ENCODE assay signal across 12 mouse cellular contexts in the genomic region with DNA sequence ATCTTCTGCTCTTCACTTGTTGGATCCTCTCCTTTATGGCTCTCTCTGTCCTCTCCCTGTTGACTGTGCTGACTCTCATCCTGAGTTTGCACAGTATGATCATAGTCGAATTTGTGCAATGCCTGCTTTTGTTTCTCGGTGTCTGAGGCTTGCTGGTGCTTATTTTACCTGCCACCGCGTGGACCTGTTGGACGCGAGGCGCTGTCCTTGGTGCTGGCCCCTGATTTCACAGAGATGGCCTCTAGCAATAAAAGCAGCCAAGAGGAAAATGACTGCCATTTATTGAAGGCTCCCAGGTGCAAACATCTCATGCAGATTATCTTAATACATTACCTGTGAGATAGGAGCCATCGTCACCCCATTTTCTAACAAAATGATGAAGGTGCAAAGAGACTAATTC. TPM values are rescaled to one million over a fixed set of nuclear protein-coding genes. Genes with fewer than 3 reads are reported as not detected.
A peak's percentile ranks its signal among the peaks of the same experiment; 100 is the strongest.
DNase-seq lines count a peak whose midpoint lies in the region; ATAC-seq and TF ChIP-seq lines count a peak whose summit lies in the region.
"Had no signal": no experiment of that assay in that cellular context is flagged by ENCODE, and none has a peak within 500 bp of the region (broad histone marks: within the 10 kb centered on the region; RNA-seq: fewer than 3 reads in every experiment).

No protein-coding gene starts in this region.

- H3K4me2 ChIP-seq in kidney, embryonic 14.5 days (replicated peaks; ENCODE audit: low read depth, low read length): no peak overlapping the region
- H3K4me2 ChIP-seq in CH12.LX (ENCODE audit: insufficient read depth, low read depth, poor library complexity, severe bottlenecking): no peak overlapping the region
- H3K4me2 ChIP-seq: liver, embryonic 15.5 days had no signal

- TF ChIP-seq EP300 in CH12.LX (IDR thresholded peaks at IDR 0.05; ENCODE audit: low read length) (no peak), MEL (IDR thresholded peaks at IDR 0.05; ENCODE audit: low read depth in 1 of 2, low read length in 2 of 2) (no peak)

- TF ChIP-seq CTCF in CH12.LX (conservative IDR thresholded peaks at IDR 0.05 in 1 of 2, IDR thresholded peaks at IDR 0.05 in 1 of 2; ENCODE audit: low read depth in 2 of 2, low read length in 2 of 2) (no peak), MEL (IDR thresholded peaks at IDR 0.05 in 2 of 3, conservative IDR thresholded peaks at IDR 0.05 in 1 of 3; ENCODE audit: control insufficient read depth in 1 of 3, insufficient read depth in 1 of 3, low read depth in 2 of 3, low read length in 3 of 3, poor library complexity in 1 of 3, severe bottlenecking in 1 of 3) (no peak)

- DNase-seq in kidney, postnatal 4 days: peak; percentile 82 to 83
- DNase-seq in CH12.LX (ENCODE audit: extremely low read depth) (no peak), MEL (ENCODE audit: low read depth, low spot score) (peak; percentile 38)
- DNase-seq in hindlimb bud, embryonic 11.5 days (ENCODE audit: extremely low spot score, low read depth, low spot score): peak; percentile 18
- DNase-seq in cerebellum, adult 9-10 months: no peak
- DNase-seq: gastrocnemius, postnatal 14 days had no signal

- no peak overlapping the region for H3K4me3 ChIP-seq in kidney, embryonic 14.5 days (ENCODE audit: low read length)
- H3K4me3 ChIP-seq in CH12.LX (replicated peaks in 1 of 3; ENCODE audit: low read depth in 2 of 3, low read length in 2 of 3, poor library complexity in 1 of 3) (no peak overlapping the region), MEL (ENCODE audit: control insufficient read depth in 1 of 2, insufficient read depth in 1 of 2, low read depth in 2 of 2, low read length in 2 of 2) (no peak overlapping the region)
- H3K4me3 ChIP-seq: erythroblast, embryonic 14.5 days; liver, embryonic 15.5 days had no signal

- ATAC-seq in kidney, embryonic 14.5 days (ENCODE audit: low FRiP score, low TSS enrichment): no peak
- ATAC-seq in granulocyte monocyte progenitor cell, adult 5-6 weeks (replicated peaks; ENCODE audit: poor library complexity, severe bottlenecking): no peak

- H3K9ac ChIP-seq in kidney, embryonic 14.5 days (ENCODE audit: low read depth, low read length): no peak overlapping the region
- no peak overlapping the region for H3K9ac ChIP-seq in CH12.LX (ENCODE audit: insufficient read depth, low read depth)
- H3K9ac ChIP-seq in MEL (ENCODE audit: control insufficient read depth, low read depth, low read length, poor library complexity, severe bottlenecking): no peak overlapping the region
- H3K9ac ChIP-seq: liver, embryonic 15.5 days had no signal

- no peaks in the 10 kb centered on the region for H3K27me3 ChIP-seq in kidney, embryonic 14.5 days (ENCODE audit: control insufficient read depth, insufficient read depth, low read length)
- H3K27me3 ChIP-seq in CH12.LX (replicated peaks) (peaks cover 90% of the 10 kb centered on the region), MEL (ENCODE audit: control insufficient read depth in 1 of 2, insufficient read depth in 2 of 2, low read length in 2 of 2) (peaks cover 7 to 19% of the 10 kb centered on the region in 2 experiments; a peak in 3 of 4 replicates)
- H3K27me3 ChIP-seq: liver, embryonic 15.5 days had no signal

- in situ Hi-C loops in CH12.LX (cut with MboI; ENCODE audit: low pct_ligation_motif_present, low pct_unique_long_range_greater_than_20kb, low sequenced_read_pairs): no loop called here

- H3K9me3 ChIP-seq in kidney, embryonic 14.5 days (ENCODE audit: control insufficient read depth, low read length): no peaks in the 10 kb centered on the region
- H3K9me3 ChIP-seq in CH12.LX (replicated peaks; ENCODE audit: low read length) (no peaks in the 10 kb centered on the region), MEL (replicated peaks; ENCODE audit: insufficient read depth, low read length) (no peaks in the 10 kb centered on the region)
- H3K9me3 ChIP-seq: liver, embryonic 15.5 days had no signal

- no peaks in the 10 kb centered on the region for H3K4me1 ChIP-seq in kidney, embryonic 14.5 days (ENCODE audit: control insufficient read depth, insufficient read depth, low read length)
- H3K4me1 ChIP-seq in CH12.LX (ENCODE audit: control insufficient read depth in 1 of 2, insufficient read depth in 2 of 2) (no peaks in the 10 kb centered on the region), MEL (ENCODE audit: control insufficient read depth in 1 of 2, insufficient read depth in 2 of 2, low read length in 2 of 2) (no peaks in the 10 kb centered on the region)
- H3K4me1 ChIP-seq: liver, embryonic 15.5 days had no signal

- no peaks in the 10 kb centered on the region for H3K36me3 ChIP-seq in kidney, embryonic 14.5 days (ENCODE audit: control insufficient read depth, insufficient read depth, low read length)
- H3K36me3 ChIP-seq in CH12.LX (replicated peaks in 1 of 2; ENCODE audit: control insufficient read depth in 1 of 2, insufficient read depth in 1 of 2, low read length in 1 of 2) (no peaks in the 10 kb centered on the region), MEL (ENCODE audit: control insufficient read depth in 1 of 2, insufficient read depth in 2 of 2, low read length in 2 of 2) (no peaks in the 10 kb centered on the region)

- WGBS in kidney, embryonic 14.5 days: 21% methylated on average over 8 of the region's 8 CpGs

- TF ChIP-seq RAD21 in CH12.LX (IDR thresholded peaks at IDR 0.05; ENCODE audit: low read depth, low read length) (no peak), MEL (IDR thresholded peaks at IDR 0.05; ENCODE audit: low read depth, low read length) (no peak)

- dilution Hi-C loops in CH12.LX (cut with MboI; ENCODE audit: extremely low pct_ligation_motif_present, extremely low pct_unique_long_range_greater_than_20kb, low sequenced_read_pairs): no loop called here

- no peaks in the 10 kb centered on the region for H3K79me2 ChIP-seq in CH12.LX (replicated peaks; ENCODE audit: control insufficient read depth, extremely low read depth, insufficient read depth, poor library complexity, severe bottlenecking)
- H3K79me2 ChIP-seq in MEL (ENCODE audit: control insufficient read depth, insufficient read depth, low read length, poor library complexity): no peaks in the 10 kb centered on the region

- H3K27ac ChIP-seq in kidney, embryonic 14.5 days (ENCODE audit: low read depth, low read length): no peak overlapping the region
- no peak overlapping the region for H3K27ac ChIP-seq in CH12.LX (ENCODE audit: insufficient read depth, low read depth)
- no peak overlapping the region for H3K27ac ChIP-seq in MEL (ENCODE audit: control insufficient read depth, low read depth, low read length)
- H3K27ac ChIP-seq: liver, embryonic 15.5 days had no signal

- TF ChIP-seq POLR2A in CH12.LX (IDR thresholded peaks at IDR 0.05; ENCODE audit: low read depth, low read length) (no peak), MEL (IDR thresholded peaks at IDR 0.05; ENCODE audit: control insufficient read depth in 1 of 2, insufficient read depth in 1 of 2, low read depth in 1 of 2, low read length in 2 of 2, poor library complexity in 1 of 2) (no peak)

TF ChIP-seq in CH12.LX, 34 proteins besides CTCF, POLR2A, EP300 and RAD21:
- TF ChIP-seq MXI1 (IDR thresholded peaks at IDR 0.05; ENCODE audit: low read depth, low read length): peak; percentile 53; the same call in 1 of the 2 replicates
- no peak for TF ChIP-seq ZC3H11A (IDR thresholded peaks at IDR 0.05; ENCODE audit: low read depth, low read length)
- no peak for TF ChIP-seq ETS1 (conservative IDR thresholded peaks at IDR 0.05; ENCODE audit: low read depth, low read length)
- TF ChIP-seq IRF4 (IDR thresholded peaks at IDR 0.05; ENCODE audit: low read depth, low read length): no peak
- no peak for TF ChIP-seq TCF12 (IDR thresholded peaks at IDR 0.05; ENCODE audit: low read depth, low read length)
- TF ChIP-seq JUND (conservative IDR thresholded peaks at IDR 0.05; ENCODE audit: low read depth, low read length): no peak
- no peak for TF ChIP-seq USF2 (conservative IDR thresholded peaks at IDR 0.05; ENCODE audit: low read depth, low read length)
- TF ChIP-seq BHLHE40 (IDR thresholded peaks at IDR 0.05; ENCODE audit: low read depth, low read length): no peak

TF ChIP-seq in MEL, 35 proteins besides CTCF, POLR2A, EP300 and RAD21:
- TF ChIP-seq UBTF (IDR thresholded peaks at IDR 0.05; ENCODE audit: borderline replicate concordance, insufficient read depth, low read depth, low read length): no peak
- TF ChIP-seq MXI1 (IDR thresholded peaks at IDR 0.05; ENCODE audit: low read depth, low read length): peak; percentile 66
- 0 out of 2 replicates have a peak, but pooled peaks have one; percentile 36 for TF ChIP-seq SIN3A (IDR thresholded peaks at IDR 0.05; ENCODE audit: low read length)

RNA-seq across cellular contexts. Expression of gene Ttpal, which starts 37.5 kb away (rescaled TPM):
- 16.0 and 40.3 TPM in 2 replicates for polyA plus RNA-seq in kidney, embryonic 14.5 days (2014; fragmentation: Nextera tagmentation; extraction: Ambion mirVana)
- total RNA-seq in CH12.LX (2012; rRNA removed): 25.7 and 26.2 TPM in 2 replicates
- 32.5 and 38.9 TPM in 2 replicates for total RNA-seq in CH12.LX (2014; rRNA removed)
- polyA plus RNA-seq in CH12.LX (2012; ENCODE audit: insufficient read length, low read depth): 17.3 and 21.9 TPM in 2 replicates
- 17.1 and 20.4 TPM in 2 replicates for total RNA-seq in MEL (2012; rRNA removed)
- 10 to 100 TPM in 1 of 2 experiments, not detected in 1; 18.9 TPM for polyA plus RNA-seq in MEL (2012; ENCODE audit: insufficient read depth in 1 of 2, insufficient read length in 2 of 2, low read depth in 1 of 2, low replicate concordance in 2 of 2, missing spikeins in 1 of 2)
- 21.1 and 21.8 TPM in 2 replicates for total RNA-seq in granulocyte monocyte progenitor cell, adult 5-6 weeks (2014; fragmentation: Nextera tagmentation)
- total RNA-seq in granulocyte monocyte progenitor cell, adult 5-6 weeks (2017): 12.7 and 13.3 TPM in 2 replicates

RNA-seq across cellular contexts. Expression of gene Hnf4a, which starts 58.0 kb away (rescaled TPM):
- 6.0 and 10.7 TPM in 2 replicates for polyA plus RNA-seq in kidney, embryonic 14.5 days (2014; fragmentation: Nextera tagmentation; extraction: Ambion mirVana)
- not detected in 2 replicates for total RNA-seq in CH12.LX (2012; rRNA removed)
- total RNA-seq in CH12.LX (2014; rRNA removed): not detected in 2 replicates
- polyA plus RNA-seq in CH12.LX (2012; ENCODE audit: insufficient read length, low read depth): not detected in 2 replicates
- 0.29 and 0.39 TPM in 2 replicates for total RNA-seq in MEL (2012; rRNA removed)
- 1 to 10 TPM in 1 of 2 experiments, not detected in 1; 1.1 TPM for polyA plus RNA-seq in MEL (2012; ENCODE audit: insufficient read depth in 1 of 2, insufficient read length in 2 of 2, low read depth in 1 of 2, low replicate concordance in 2 of 2, missing spikeins in 1 of 2)
- total RNA-seq in granulocyte monocyte progenitor cell, adult 5-6 weeks (2014; fragmentation: Nextera tagmentation): 0.37 and 1.6 TPM in 2 replicates
- total RNA-seq in granulocyte monocyte progenitor cell, adult 5-6 weeks (2017): 0.15 and 0.30 TPM in 2 replicates
- total RNA-seq: gastrocnemius, postnatal 14 days; heart, postnatal 25 days; layer of hippocampus, adult 18-20 months had no signal

Comparison
In these comparisons a context has a peak if more than half of its experiments do, and no peak if none do; other contexts are left out.
1. DNase-seq: peak in kidney, postnatal 4 days (2 of 2), MEL (single experiment) and hindlimb bud, embryonic 11.5 days (single experiment); none in CH12.LX (single experiment) and cerebellum, adult 9-10 months (single experiment).